10 mouse cellular contexts compared by ENCODE assay signal in the genomic region with DNA sequence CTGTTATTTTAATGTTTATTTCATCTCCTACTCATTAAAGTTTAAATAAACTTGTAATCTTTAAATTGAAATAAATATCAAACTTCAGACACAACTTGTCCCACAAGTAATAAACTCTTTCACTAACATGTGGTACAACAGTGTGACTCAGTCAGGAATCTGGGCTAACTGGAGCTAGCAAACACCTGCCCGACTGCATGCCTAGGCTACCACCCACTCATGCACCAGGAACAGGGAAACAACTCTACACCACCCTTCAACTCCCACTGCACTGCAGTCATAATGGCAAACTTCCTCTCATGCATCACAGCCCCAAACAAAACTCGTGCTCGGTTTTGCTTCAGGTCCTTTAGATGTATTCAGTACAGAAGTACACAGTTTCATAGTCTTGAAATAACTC.
"Had no signal": no experiment of that assay in that cellular context is flagged by ENCODE, and none has a peak within 500 bp of the region (broad histone marks: within the 10 kb centered on the region; RNA-seq: fewer than 3 reads in every experiment).

No protein-coding gene starts in this region.

- H3K36me3 ChIP-seq: neural tube, embryonic 12.5 days had no signal

- DNase-seq: kidney, adult 8-10 months; kidney, postnatal 25 days; lung, postnatal 10 days; thymus, postnatal 36 days had no signal

- H3K27ac ChIP-seq: left cerebral cortex, adult 2 months; limb, embryonic 15.5 days; liver, embryonic 14.5 days; midbrain, embryonic 13.5 days; neural tube, embryonic 12.5 days had no signal

- H3K27me3 ChIP-seq: limb, embryonic 15.5 days; midbrain, embryonic 13.5 days; neural tube, embryonic 12.5 days had no signal

- H3K9me3 ChIP-seq: limb, embryonic 15.5 days; midbrain, embryonic 13.5 days; neural tube, embryonic 12.5 days had no signal

- ATAC-seq: intestine, embryonic 16.5 days; midbrain, embryonic 13.5 days had no signal

- H3K9ac ChIP-seq: limb, embryonic 15.5 days; liver, embryonic 14.5 days; midbrain, embryonic 13.5 days; neural tube, embryonic 12.5 days had no signal

- H3K4me2 ChIP-seq: limb, embryonic 15.5 days; midbrain, embryonic 13.5 days; neural tube, embryonic 12.5 days had no signal

- H3K4me3 ChIP-seq: left cerebral cortex, adult 2 months; limb, embryonic 15.5 days; midbrain, embryonic 13.5 days; neural tube, embryonic 12.5 days had no signal

- H3K4me1 ChIP-seq: limb, embryonic 15.5 days; midbrain, embryonic 13.5 days; neural tube, embryonic 12.5 days had no signal
